Mouse (Mus musculus) heart, postnatal 25 days (tissue): ENCODE measurements around the gene Zfp641. TPM values are rescaled to one million over a fixed set of nuclear protein-coding genes. Genes with fewer than 3 reads are reported as not detected.

Experiments
- DNase-seq: peaks from one replicate; pipeline ENCODE4 v3.0.0; 2022; ENCODE audit warnings: low spot score
- intact Hi-C: fragments of 180-260 bp; cut with DNase I; formaldehyde crosslinking; loops from one replicate; pipeline ENCODE4 v1.15.1; 2025
- total RNA-seq, 2 experiments: library from RNA; stranded (reverse); gene quantifications; 2 replicates each; pipeline ENCODE4 v1.2.3; 2021

Gene Zfp641
- 1 to 10 TPM; 5.3 to 6.2 TPM for total RNA-seq

DNA sequence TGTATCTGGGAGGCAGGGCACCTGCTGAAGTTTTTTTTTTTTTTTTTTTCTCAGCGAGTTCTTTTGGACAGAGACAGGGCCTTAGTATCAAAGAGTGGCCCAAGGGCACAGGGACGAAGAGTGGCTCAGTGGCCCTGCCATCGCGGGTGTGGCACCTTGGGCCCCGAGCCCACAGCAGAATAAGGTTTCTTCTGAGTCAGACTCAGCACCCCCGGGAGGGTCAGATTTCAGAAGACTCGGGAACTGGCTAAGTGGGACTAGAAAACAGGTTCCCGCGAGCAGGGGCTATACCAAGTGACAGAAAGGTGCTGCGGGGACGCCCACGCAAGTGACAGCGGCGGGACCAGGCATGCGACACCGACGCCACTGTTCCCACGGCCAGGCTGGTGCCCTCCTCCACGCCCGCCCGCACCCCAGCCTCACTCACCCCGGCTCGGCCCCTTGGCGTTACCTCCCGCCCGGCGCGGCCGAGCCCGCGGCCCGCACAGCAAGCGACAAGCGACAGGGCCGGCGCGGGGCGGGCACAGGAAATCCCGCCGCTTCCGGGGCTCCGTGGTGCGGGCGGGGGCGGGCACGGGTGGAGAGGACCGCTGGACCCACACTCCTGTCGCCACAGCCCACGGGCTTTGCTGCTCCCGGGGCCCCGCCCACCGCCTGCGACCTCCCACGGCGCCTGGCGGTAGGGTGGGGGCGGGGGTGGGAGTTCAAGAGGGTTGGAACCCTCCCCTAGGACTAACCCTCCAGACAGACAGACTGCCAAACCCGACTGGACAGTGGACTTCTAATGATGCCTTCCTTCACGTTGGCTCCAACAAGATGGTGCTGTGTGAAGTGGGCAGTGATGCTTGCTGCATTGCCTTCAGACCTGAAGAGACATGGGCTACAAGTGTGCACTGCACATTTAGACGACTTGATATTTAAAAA, at the start of gene Zfp641:
Gene Zfp641 (minus strand): TSS at position 534 of the 924 bp plus-strand sequence.
- no peak for DNase-seq
- intact Hi-C loops, result no loop called here

DNA sequence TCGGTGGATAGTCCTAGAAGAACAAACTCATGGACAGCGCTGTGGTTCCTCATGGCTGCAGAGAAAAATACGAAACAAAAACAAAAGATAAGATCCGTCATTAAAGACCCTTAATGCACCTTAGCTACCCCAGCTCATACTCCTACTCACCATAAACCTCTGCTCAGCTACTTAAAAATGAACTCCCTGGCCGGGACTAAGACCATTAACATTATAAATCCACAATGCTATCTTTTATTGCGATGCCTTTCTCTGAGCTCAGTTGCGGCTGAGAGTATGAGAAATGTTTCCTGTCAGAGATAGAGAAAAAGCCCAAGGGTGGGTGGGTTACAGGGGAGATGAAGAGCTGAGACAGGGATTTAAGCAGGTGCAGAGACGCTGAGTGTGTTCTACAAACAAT, 44.9 kb upstream of the Zfp641 start, which contains the start of gene Olfr284:
Gene Olfr284 (minus strand): TSS at position 101 of the 400 bp plus-strand sequence.
- no peak for DNase-seq
- intact Hi-C loops, result no loop called here

DNA sequence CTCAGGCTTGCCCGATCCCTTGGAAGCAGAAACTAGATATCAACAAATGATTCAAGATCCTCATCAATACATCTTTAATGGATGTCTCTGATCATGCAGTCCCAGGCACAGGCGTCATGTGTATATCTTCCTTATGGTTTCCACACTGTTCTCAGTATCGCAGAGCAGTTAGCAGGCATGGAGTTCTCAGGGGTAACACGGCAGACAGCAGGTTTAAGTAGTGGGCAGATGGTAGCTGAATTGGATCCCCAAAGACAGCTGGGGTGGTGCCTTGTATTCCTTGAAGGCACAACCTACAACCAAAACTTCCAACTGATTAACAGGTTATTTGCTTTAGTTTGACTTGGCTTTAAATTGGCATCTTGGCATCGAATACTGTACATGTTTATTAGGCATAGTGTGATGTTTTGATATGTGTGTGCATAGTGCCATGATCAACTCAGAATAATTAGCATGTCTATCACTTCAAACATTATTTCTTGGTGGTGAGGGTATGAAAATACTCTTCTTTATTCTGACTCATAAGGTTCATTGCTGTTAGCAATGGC, 21.3 kb upstream of the Zfp641 start, which contains the start of gene Olfr285:
Gene Olfr285 (minus strand): TSS at position 177 of the 548 bp plus-strand sequence.
- DNase-seq, result no peak
- intact Hi-C loops, result no loop called here

DNA sequence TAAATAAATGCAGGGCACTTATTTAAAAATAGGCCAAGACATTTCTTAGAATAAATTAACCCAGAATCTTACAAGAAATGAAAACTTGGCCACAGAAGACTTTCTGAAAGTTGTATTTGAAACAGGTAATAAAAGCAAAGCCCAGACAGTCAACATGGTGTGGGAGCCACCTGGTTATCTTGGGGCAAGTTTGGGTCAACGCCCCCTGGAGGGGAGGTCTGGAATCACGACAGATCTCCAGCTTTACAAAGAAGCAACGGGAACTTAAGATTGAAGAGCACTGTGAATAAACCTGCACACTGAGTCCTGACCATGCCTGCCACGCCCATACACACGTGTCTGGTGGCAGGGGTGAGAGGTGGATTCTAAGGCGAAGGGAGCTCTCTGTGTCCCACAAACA, 19.7 kb upstream of the Zfp641 start:
- intact Hi-C loops, result no loop called here

DNA sequence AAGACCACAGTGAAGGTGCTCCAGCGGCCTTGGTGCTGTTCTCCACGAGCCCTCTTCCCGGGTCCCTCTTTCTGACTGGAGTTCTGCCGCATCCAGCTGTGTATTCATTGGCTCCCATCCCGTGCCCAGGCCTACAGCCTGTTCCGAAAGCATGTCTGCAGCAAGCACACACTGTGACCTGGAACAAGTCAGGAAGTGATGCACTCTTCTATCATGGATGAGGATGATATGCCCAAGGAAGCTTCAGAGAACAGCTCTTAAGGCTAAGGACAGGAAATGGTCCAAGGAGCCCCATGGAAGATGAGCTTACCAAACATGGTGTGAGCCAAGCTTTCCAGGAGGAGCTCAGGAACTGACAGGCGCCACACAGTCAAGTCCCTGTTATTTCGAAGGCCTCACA, 2.3 kb downstream of the Zfp641 start:
- intact Hi-C loops, result no loop called here
- DNase-seq, result no peak

More for the DNA sequence above, 19.7 kb upstream of the Zfp641 start:
- DNase-seq, result no peak

DNA sequence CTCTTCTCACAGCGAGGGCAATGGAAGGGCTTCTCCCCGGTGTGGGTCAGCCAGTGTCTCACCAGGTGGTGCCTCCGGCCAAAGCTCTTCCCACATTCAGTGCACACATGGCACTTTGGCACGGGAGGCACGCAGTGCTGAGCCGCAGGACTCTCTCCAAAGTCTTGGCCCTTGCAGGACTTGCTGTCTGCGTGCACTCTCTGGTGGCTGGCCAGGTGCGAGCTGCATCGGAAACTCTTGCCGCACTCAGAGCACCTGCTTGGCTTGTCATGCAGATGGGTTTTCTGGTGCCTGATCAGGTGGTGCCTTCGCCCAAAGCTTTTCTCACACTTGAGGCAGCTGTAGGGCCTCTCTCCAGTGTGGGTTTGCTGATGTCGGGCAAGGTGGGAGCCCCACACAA, 7.4 kb downstream of the Zfp641 start:
- intact Hi-C loops, result no loop called here
- no peak for DNase-seq

DNA sequence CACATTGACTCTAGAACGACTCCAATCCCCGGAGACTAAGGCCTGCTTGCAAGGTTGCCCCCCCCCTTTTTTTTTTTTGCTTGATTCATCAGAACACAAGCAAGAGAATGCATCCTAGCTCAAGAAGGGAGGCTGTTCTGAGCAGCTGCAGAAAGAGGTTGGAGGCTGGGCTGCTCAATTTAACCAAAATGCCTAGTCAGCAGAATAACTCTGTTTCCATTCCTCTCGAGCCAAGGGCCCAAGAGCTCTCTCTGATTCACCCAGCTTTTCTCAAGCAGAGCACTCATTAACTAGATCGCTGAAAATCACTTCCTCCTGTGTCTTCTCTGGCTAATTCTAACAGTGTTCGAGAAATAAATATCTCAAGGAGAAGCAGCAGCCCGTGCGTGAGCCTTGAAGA, 9.5 kb downstream of the Zfp641 start:
- intact Hi-C loops, result no loop called here
- no peak for DNase-seq

DNA sequence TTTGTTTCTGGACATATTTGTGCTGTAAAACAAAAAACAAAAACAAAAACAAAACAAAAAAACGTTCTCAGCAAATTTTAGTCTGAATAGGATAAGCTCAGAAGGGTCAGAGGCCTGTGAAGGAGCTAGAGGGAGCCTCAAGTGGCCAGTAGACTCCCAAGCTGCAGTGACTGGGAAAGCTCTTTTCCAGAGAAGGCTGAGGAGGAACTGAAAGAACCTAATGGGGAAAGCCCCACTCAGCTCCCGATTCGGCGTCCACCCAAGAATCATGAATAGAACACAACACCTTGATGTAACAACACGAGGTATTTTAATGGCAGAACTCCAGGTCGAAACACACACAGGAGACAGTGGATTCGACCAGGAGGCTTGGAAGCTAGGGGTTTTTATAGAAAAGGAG, 38.2 kb downstream of the Zfp641 start:
- intact Hi-C loops, result no loop called here
- DNase-seq, result no peak

DNA sequence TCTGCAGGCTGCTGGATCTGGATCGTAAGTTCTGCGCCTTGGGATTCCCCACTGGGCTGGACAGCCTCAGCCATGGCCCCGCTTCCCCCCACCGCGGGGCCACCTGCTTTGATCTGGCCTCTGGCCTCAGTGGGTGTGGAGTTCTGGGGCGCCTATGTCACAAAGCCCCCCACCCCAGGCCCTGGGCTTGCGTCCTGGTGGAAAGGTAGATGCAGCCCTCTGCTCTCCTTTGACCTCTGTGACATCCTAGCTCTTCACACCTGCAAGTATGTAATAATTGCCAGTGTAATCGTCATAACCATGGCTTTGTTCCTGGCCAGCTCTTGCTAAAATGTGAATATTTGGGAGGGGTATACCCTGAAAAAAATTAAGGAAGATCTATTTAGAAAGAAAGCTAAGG, 38.8 kb downstream of the Zfp641 start, which contains the start of gene H1fnt:
Gene H1fnt (minus strand): TSS at position 101 of the 400 bp plus-strand sequence.
- DNase-seq, result no peak
- intact Hi-C loops, result no loop called here

DNA sequence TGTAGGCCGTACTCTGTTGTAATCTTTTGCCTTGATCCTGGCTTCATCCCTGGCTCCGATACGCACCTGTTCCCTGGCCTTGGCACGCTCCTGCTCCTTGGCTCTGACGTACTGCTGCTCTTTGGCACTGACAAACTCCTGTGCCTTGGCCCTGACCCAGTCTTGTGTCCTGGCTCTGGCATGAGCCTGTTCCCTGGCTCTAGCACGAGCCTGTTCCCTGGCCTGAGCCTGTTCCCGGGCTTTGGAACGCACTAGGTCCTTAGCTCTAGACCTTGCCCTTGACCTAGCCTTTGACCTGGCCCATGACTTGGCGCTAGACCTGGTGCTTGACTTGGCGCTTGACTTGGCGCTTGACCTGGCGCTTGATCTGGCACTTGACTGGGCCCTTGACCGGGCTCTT, 39.7 kb downstream of the Zfp641 start:
- intact Hi-C loops, result no loop called here
- DNase-seq, result no peak

Other genes starting within 250 kb of the Zfp641 start
- gene Pfkm, start 203.6 kb downstream of the Zfp641 start, total RNA-seq, result 100 to 1,000 TPM; 887 to 925 TPM
- gene Senp1, start 202.4 kb downstream of the Zfp641 start, total RNA-seq, result 10 to 100 TPM in 1 of 2 experiments, 1 to 10 TPM in 1; 9.9 to 10.2 TPM
- gene Asb8, start 130.5 kb downstream of the Zfp641 start, total RNA-seq, result 100 to 1,000 TPM; 102 to 106 TPM
- under 1 TPM; 0.81 to 0.91 TPM for gene Ccdc184, start 129.0 kb downstream of the Zfp641 start, total RNA-seq
- not detected for gene Olfr288, start 100.6 kb downstream of the Zfp641 start, total RNA-seq
- gene Gm44579, start 75.2 kb downstream of the Zfp641 start, total RNA-seq, result not detected
- not detected for gene Olfr287, start 75.1 kb downstream of the Zfp641 start, total RNA-seq
- not detected for gene Olfr286, start 61.7 kb downstream of the Zfp641 start, total RNA-seq
- gene H1fnt, start 38.9 kb downstream of the Zfp641 start, total RNA-seq, result not detected
- gene Olfr285, start 21.2 kb upstream of the Zfp641 start, total RNA-seq, result not detected
- not detected for gene Olfr284, start 44.8 kb upstream of the Zfp641 start, total RNA-seq
- gene Olfr283, start 84.8 kb upstream of the Zfp641 start, total RNA-seq, result not detected
- not detected for gene Olfr282, start 135.1 kb upstream of the Zfp641 start, total RNA-seq
- gene Olfr281, start 156.4 kb upstream of the Zfp641 start, total RNA-seq, result not detected
- gene OR5BS1P, start 173.7 kb upstream of the Zfp641 start, total RNA-seq, result not detected
- gene Lalba, start 186.6 kb upstream of the Zfp641 start, total RNA-seq, result not detected
- gene Olfr279, start 196.2 kb upstream of the Zfp641 start, total RNA-seq, result not detected
- 10 to 100 TPM; 74.0 to 75.6 TPM for gene Kansl2, start 238.1 kb upstream of the Zfp641 start, total RNA-seq